Mouse (Mus musculus) small intestine, adult 2 months (tissue): ENCODE measurements around the gene Cadps2.

Experiments used
- CTCF ChIP-seq: fragments of 200-500 bp; IDR thresholded peaks from 2 replicates; pipeline ENCODE4 v1.5.1; 2012; ENCODE audit warnings: low read depth, mild to moderate bottlenecking, control low read depth, inconsistent platforms, low read length, moderate library complexity, mixed read lengths; ENCODE audit not compliant: insufficient replicate concordance, insufficient read length; ENCODE audit errors: extremely low read depth
- POLR2A ChIP-seq: fragments of 200-500 bp; IDR thresholded peaks from 2 replicates; pipeline ENCODE4 v1.6.1; 2012; ENCODE audit warnings: low read depth, mild to moderate bottlenecking, control low read depth, inconsistent platforms, low read length, moderate library complexity

DNA sequence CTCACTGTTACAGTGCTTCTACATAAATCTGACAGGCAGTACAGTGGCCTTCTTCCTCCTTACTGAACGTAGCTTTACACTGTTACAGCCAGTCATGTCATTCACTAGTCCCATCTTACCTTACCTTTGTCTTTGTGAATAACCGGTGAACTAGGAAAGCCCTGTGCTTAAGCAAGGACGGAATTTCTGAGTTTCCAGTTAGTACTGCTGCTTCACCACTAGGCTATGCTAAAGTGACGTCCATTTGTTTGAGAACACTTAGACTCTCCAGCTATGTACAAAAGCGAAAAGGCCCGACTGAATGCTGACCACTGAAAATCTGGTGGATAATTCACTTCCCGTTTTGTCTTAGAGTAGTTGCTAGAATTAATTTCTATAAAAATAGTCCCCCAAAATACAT is 347.4 kb downstream of the Cadps2 start:
- TF ChIP-seq POLR2A (no peak), CTCF (no peak)
